Mouse (Mus musculus) heart, adult 2 months (tissue): ENCODE results near the gene Slc7a1.

Source experiments
- EP300 ChIP-seq: fragments of 200-500 bp; IDR thresholded peaks from 2 replicates; pipeline ENCODE4 v1.6.1; 2011; ENCODE audit warnings: low read depth, low read length, control low read depth; ENCODE audit not compliant: insufficient read depth
- POLR2A ChIP-seq: fragments of 200-500 bp; IDR thresholded peaks from 2 replicates; pipeline ENCODE4 v1.6.1; 2011; ENCODE audit warnings: mild to moderate bottlenecking, low read depth, low read length, control low read depth; ENCODE audit not compliant: insufficient read depth

GRCm38 (mm10) chr5:148388251-148389006 lies 11.3 kb downstream of the Slc7a1 start:
- no peak for TF ChIP-seq POLR2A
- TF ChIP-seq EP300 = no peak
